Mouse (Mus musculus) gastrocnemius, postnatal 4 days (tissue): ENCODE measurements around the gene Rab34. TPM values are rescaled to one million over a fixed set of nuclear protein-coding genes. Genes with fewer than 3 reads are reported as not detected.

ENCODE experiments used
- DNase-seq, 2 experiments: peaks; one replicate each; pipeline ENCODE4 v3.0.0; 2021 to 2022; ENCODE audit warnings: low spot score in 2 of 2, mixed read lengths in 2 of 2
- microRNA-seq: library from miRNA; unstranded; fragments of <30 nt; microRNA quantifications from one replicate; pipeline ENCODE4 v1.2.0, GENCODE M21; 2021
- total RNA-seq, 2 experiments: library from RNA; stranded (reverse); gene quantifications; 2 replicates each; pipeline ENCODE4 v1.2.3; 2021

The Rab34 gene
- total RNA-seq, 2 experiments from 2014 or later = 43.9 to 45.7 TPM

- DNase-seq = no peak
Measured at GRCm38 (mm10) chr11:78205361-78206206, 17.4 kb downstream of the Rab34 start.

DNA sequence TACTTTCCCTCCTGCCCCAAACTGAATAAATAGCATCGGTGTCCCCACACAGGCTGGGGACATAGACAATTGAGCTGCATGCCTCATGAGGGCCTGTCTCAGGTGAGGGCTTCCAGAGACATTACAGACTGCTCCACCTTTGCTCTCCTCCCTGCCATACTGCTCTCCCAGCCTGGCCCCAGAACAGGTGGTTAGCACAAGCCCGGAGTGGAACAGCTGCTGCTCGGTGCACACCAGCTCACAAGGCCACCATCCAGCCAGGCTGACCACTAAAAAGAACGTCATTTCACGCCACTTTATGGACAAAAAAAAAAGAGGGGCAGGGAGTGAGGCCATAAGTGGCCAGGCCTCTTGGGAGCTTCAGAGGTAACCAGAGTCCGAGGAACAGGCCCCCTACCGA lies 19.0 kb downstream of the Rab34 start:
- DNase-seq = no peak

DNA sequence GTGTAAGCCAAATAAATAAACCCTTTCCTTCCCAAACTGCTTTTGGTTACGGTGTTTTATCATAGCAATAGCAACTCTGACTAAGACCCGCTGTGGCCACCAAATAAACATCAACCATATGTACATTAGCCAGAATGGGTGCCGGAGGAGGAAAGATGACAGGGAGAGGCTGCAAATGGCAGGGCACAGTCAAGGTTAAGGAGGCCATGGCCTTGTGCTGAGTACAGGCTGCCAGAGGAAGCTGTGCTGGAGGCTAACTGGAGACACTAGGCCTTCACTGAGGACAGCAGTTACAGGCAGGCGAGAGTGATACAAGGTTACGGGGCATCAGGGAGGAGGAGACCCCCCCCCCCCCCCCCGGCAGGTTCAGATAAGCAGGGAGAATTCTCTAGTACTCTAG lies 21.7 kb downstream of the Rab34 start:
- no peak for DNase-seq

DNA sequence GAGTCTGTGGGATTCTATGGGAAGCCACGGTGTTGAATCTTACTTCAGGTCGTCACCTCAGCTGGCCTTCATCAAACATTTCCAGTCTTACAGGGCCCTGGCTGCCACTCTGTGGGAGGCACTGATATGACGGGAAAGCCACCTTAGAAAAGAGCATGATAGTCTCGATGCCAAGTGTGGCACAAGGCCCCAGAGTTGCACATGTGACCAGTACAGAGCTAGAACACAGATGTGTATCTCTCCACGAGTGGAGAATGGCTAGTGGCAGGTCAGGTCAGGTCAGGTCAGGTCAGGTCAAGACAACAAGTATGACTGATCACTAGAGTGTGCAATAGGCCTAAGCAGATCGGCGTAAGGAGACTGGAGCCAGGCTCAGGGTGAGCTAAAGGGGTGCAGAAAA lies 22.4 kb downstream of the Rab34 start:
- DNase-seq = no peak

- no peak for DNase-seq
Measured at GRCm38 (mm10) chr11:78211513-78211912, 23.3 kb downstream of the Rab34 start.

DNA sequence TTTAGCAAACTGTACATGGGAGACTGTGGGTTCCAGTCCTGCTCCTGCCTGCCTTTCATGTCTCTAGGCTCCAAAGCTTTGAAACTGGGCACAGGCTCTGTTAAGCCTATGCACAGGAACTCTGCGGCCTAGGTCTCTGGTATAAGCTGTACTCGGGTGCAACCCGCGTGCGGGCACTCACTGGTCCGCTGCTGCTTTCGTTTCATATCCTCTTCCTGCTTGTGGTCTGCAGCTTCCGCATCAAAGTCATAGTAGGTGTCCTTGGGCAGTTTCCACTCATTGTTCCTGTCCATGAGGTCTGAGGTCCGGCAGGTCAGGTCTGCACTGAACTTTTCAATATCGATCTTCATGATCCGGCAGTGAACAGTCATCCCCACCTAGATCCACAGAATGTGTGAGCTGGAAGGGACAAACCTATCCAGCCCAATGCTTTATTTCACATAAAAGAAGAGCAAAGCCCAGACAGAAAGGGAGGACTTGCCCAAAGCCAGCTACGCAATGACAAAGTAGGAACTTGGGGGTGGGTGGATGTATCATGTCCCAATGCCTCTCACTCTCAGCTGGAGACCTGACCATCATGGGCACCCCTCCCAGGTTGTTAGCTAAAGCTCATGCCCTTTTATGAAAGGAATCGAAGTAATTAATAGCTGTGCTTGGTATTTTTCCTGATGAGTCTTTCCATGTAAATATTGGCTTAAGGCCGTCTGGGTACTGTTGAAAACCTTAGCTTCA lies 25.0 kb downstream of the Rab34 start:
- no peak for DNase-seq

DNA sequence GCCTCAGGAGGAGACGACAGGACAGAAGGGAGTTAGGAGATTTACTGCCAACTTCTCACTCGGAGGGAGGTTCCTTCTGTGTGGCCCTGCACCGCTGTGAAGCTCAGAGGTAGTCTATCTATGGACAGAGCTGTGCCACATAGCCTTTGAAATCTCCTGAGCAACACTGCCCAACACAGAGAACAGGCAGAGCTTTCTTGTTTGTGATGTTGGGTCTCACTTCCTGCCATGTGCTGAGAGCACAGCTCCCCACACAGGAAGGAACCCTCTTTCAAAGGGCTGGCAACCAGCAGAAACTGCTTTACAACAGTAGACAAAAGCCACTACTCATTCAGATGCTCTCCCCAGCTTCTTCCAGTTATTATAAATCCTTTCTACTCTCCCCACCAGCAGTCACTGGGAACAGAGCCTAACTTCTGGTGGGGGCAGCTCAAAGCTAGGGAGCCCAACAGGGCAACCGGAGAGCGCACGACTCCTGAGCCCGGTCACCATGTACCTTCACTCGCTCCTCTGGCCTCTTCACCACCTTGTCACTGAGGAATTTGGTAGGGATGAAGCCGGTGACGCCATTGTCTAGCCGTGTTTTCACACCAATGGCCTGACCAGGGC lies 27.6 kb downstream of the Rab34 start:
- DNase-seq = no peak

- no peak for DNase-seq
Measured at GRCm38 (mm10) chr11:78223586-78223985, 35.4 kb downstream of the Rab34 start.

- DNase-seq = no peak
Measured at GRCm38 (mm10) chr11:78231518-78231917, 43.3 kb downstream of the Rab34 start.

- DNase-seq = no peak
Measured at GRCm38 (mm10) chr11:78240193-78240857, 52.1 kb downstream of the Rab34 start.

Small RNAs within 50 kb of the gene (microRNA-seq; reads per million reads assigned to microRNA genes)
- gene Mir7653 = not detected

Other genes with a start within 250 kb of the Rab34 start
- 10 to 100 TPM; 35.4 to 39.9 TPM for gene Phf12, start 205.7 kb upstream of the Rab34 start, total RNA-seq
- 1 to 10 TPM; 6.2 to 7.6 TPM for gene Dhrs13, start 156.2 kb upstream of the Rab34 start, total RNA-seq
- 10 to 100 TPM; 70.3 to 76.4 TPM for gene Flot2, start 150.5 kb upstream of the Rab34 start, total RNA-seq
- 10 to 100 TPM; 20.9 to 21.4 TPM for gene Eral1, start 108.0 kb upstream of the Rab34 start, total RNA-seq
- gene Fam222b, start 93.8 kb upstream of the Rab34 start, total RNA-seq = 10 to 100 TPM; 10.4 to 11.6 TPM
- gene Traf4, start 22.8 kb upstream of the Rab34 start, total RNA-seq = 10 to 100 TPM; 36.5 to 41.4 TPM
- gene Nek8, start 11.8 kb upstream of the Rab34 start, total RNA-seq = 1 to 10 TPM; 6.6 to 7.5 TPM
- 10 to 100 TPM; 12.6 to 16.0 TPM for gene Tlcd1, start 11.7 kb upstream of the Rab34 start, total RNA-seq
- gene Rpl23a, start 4.8 kb upstream of the Rab34 start, total RNA-seq = 1,000 to 10,000 TPM; 1,488 to 1,617 TPM
- 1 to 10 TPM; 1.9 to 2.4 TPM for gene Proca1, start 5.0 kb downstream of the Rab34 start, total RNA-seq
- 10 to 100 TPM; 59.4 to 64.3 TPM for gene Sdf2, start 57.3 kb downstream of the Rab34 start, total RNA-seq
- 10 to 100 TPM; 45.1 to 49.0 TPM for gene Supt6, start 57.6 kb downstream of the Rab34 start, total RNA-seq
- 100 to 1,000 TPM; 104 to 108 TPM for gene 2610507B11Rik, start 73.3 kb downstream of the Rab34 start, total RNA-seq
- 1 to 10 TPM in 1 of 2 experiments, under 1 TPM in 1; 0.47 to 1.3 TPM for gene BC030499, start 102.4 kb downstream of the Rab34 start, total RNA-seq
- gene Spag5, start 113.1 kb downstream of the Rab34 start, total RNA-seq = 10 to 100 TPM; 14.6 to 16.1 TPM
- 1 to 10 TPM; 1.4 to 2.2 TPM for gene Aldoc, start 134.5 kb downstream of the Rab34 start, total RNA-seq
- 10 to 100 TPM; 30.5 to 33.2 TPM for gene Pigs, start 140.0 kb downstream of the Rab34 start, total RNA-seq
- gene Unc119, start 155.1 kb downstream of the Rab34 start, total RNA-seq = 10 to 100 TPM; 20.4 to 26.7 TPM
- not detected for gene Foxn1, start 198.1 kb downstream of the Rab34 start, total RNA-seq
- not detected for gene Slc13a2, start 233.8 kb downstream of the Rab34 start, total RNA-seq